Mouse (Mus musculus) stomach, postnatal 0 days (tissue): Measurements from ENCODE around the gene Ccl28.

Experiments used
- CTCF ChIP-seq: IDR thresholded peaks from 2 replicates; pipeline ENCODE4 v1.5.1; 2016; ENCODE audit warnings: antibody characterized with exemption, low read depth, mild to moderate bottlenecking, moderate library complexity
- EP300 ChIP-seq: optimal IDR thresholded peaks from 2 replicates; pipeline ENCODE3; 2016; ENCODE audit warnings: antibody characterized with exemption

- TF ChIP-seq CTCF (no peak), EP300 (no peak)
Observed at GRCm38 (mm10) chr13:119638449-119638848, 14.8 kb downstream of the Ccl28 start.
